Mouse (Mus musculus): ENCODE measurements around the gene Nudt22.

GRCm38 (mm10) chr19:7039841-7040636 lies 44.1 kb upstream of the Nudt22 start, which contains the start of gene Stip1:
- TF ChIP-seq CTCF (IDR thresholded peaks at IDR 0.05; ENCODE audit: low read depth, low read length) (no peak), POLR2A (IDR thresholded peaks at IDR 0.05; ENCODE audit: borderline replicate concordance, low read depth, low read length) (no peak)
